Mouse (Mus musculus) c-Kit-positive CD71-positive TER-119-negative erythroid progenitor cells, embryonic 14.5 days (primary cell): ENCODE measurements at regions not wholly inside any gene's neighbourhood (a gene's known extent, or its start where the extent isn't known, plus 50 kb on each side); places are given as distances from the start of the nearest gene placed in this dataset.

Source experiments
- DNase-seq: peaks from one replicate; pipeline ENCODE4 v3.0.0-alpha.2; 2013; ENCODE audit warnings: low read depth

DNA sequence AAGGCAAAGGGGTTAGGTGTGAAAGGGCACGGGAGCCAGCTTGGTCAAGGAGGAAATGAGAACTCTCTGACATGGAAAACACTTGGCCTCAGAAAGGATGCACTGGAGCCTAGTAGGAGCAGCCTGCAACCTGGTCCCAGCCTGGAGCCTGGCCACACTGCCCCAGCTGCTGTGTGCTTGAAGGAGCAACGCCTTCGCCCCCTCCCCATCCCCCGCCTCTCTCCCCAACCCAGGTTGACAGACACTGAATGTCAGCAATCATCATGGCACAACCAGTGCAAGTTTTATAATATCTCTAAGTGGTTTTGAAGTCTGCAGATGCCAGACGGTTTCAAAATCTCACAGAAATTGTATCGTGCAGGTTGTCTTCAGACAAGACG is 417.6 kb downstream of the Cmpk2 start:
- no peak for DNase-seq

DNA sequence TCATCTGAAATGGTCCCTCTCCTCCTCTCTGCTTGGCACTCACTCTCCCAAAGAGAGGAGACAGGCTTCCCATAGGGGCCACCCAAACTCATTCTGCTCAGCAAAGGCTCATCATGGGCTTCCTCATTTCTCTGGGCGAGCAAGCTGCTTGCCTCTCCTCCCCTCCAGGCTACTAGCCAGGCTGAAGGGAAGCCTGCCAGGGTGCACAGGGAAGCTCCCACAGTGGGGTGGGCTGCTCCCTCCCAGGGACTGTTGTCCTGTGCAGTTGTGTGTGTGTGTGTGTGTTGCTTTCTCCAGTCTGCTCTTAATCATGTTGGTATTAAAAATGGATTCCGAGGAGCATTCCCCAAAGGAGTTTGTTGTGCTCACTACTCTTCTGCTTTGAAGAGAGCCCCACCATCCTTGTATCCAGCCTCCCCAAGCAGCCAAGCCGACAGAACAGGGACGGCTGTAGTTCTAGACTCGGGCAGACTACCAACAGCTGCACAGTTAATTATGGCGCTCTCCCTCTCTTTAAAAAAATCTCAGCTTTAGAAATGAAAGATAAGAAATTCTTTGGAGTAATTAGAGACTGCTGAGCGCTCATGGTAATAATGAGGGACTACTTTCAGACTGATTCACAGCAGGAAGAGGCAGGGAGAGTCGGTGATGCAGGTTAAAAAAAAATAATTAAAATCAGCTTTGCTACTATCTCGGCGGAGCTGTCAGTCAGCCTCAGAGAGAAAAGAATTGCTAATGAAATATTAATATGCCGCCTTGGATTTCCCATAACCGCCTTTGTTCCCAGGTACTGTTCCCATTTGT is 417.0 kb downstream of the Cmpk2 start:
- DNase-seq: no peak

DNA sequence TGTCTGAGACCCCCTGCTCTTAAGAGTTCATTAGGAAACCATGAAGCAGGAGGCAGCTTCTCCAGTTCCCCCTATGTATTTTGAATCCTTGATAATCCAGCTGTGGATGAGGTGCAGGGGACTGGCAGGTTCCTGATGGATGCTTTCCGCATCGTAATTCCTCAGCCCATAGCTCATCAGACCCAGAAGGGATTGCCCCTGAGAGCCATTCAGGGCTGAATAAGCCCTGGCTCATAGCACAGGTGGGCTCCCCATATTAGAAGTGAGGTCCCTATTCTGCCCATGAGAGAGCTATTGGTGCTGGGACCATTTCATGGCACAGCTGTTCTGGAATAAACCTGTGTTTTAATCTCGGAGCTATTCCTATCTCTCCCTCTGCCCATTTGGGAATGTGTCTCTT is 416.1 kb downstream of the Cmpk2 start:
- no peak for DNase-seq

DNA sequence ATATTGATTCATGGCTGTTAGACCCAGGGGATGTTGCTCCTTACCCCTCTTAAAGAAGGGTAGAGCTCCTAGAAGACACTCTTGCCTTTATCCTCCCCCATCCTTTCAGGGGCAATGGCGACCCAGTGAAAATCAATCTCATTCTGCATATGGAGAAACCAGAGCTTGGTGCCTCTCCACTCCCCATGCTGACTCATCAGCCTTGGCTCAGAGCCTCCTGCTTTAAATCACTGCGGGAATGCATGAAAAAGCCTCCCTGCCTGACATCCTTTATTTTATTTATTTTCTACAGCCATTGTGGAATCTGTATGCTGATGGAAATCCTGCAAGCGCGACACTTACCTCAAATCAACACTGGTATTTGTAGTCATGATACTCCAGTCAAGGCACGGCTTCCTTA is 415.2 kb downstream of the Cmpk2 start:
- DNase-seq: no peak

DNA sequence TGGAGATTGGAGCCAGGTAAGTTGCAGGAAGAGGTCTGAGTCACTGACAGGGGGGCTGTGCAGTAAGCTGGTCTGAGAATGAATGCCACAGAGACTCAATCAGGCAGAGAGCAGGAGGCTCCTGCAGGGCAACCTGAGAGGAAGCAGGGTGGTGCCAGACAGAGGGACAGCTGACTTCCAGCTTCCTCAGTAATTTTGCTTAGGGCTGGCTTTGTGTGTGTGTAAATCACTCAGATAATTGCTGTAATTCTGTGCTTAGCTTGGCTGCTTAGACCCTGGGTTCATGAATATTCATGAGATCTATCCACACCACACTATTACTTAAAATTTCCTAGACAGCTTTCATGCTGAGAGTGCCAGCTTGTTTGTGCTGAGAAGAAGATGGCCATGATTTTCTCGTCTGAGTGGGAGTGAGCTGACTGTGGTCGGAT is 408.7 kb downstream of the Cmpk2 start:
- no peak for DNase-seq

DNA sequence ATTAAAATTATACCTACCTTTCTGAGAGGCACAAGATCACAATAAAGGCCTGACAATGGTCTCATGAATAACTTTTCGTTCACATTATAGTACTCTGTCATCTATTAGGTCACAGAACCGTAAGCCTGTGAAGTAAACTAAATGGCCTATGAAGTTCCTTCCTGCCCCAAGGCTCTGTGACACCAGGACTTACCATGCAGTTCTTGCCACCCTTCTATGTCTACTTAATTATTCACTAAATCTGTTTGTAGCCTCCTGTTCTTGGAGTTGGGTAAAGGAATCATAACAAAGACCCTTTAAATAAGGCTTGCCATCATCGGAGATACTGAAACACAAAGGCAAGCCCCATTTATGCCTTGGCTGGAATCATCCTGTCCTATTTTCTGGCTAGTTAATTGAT is 408.3 kb downstream of the Cmpk2 start:
- DNase-seq: no peak

DNA sequence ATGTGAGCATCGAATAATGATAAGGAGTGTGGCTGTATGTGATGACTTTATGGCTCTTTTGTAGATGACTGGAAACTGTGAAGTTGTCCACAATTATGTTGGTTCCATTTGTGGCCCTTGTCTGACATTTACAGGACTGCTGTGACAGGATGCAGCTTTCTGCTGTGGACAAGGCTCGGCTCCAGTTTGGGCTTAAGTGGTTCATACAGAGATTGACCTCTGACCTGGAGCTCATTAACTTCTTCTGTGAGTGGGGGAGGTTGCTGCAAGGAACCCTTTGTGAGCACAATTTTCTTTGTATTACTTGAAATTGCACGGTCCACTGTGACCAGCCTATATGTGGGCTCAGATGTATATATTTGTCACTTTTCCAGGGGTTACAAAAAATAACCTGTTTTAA is 403.5 kb downstream of the Cmpk2 start:
- no peak for DNase-seq

DNA sequence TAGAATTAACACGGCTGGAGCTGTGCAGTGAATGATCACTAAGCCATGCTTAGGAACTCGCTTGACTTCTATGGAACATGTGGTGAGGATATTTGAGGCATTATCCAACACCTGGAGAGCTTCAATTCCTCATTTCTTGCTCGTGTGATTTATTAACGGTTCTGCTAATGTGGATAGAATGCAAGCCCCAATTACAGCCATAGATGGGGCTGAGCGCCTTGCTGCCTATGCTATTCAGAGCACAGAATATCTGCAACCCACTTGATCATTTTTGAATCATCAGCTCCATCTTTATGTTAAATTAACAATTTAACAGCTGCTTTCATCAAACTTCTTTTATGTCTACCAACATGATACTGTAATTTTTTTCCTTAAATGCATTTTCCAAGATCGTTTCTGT is 398.7 kb downstream of the Cmpk2 start:
- no peak for DNase-seq

DNA sequence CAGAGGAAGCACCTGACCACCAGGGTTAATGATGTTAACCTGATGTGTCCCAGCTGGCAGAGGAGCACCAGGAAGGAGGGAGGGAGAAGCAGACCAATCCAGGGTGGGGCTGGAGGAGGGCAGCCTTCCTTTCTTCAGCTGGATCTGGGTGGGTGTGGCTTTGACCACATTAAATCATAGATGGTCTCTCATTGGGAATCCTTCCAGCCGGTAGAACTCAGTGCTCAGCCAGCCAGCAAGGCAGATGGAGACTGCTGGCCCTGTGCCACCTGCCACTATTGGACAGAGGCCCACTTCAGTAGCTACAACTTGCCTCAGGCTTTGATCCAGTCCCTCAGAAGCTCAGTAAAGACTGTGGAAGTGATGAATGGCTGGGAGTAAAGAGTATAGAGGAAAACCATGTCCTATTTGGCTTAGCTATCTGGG is 386.1 kb downstream of the Cmpk2 start:
- no peak for DNase-seq

DNA sequence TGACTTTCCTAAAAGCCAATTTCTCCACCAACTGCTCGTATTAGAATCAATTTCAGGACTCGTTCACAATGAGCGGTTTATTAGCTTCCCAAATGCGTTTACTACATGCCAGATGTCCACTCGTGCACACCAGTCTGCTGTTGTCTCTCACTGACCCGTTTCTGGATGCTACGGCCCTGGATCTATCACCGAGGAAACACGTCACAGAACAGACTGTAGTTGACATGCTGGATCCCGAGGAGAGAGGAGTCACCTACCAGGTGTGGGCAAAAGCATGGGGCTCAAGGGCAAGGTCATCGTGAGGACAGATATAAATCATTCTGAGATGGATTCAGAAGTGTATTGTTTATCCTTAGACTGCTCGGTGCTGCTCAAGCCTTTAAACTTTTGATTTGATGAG is 375.9 kb downstream of the Cmpk2 start:
- no peak for DNase-seq

DNA sequence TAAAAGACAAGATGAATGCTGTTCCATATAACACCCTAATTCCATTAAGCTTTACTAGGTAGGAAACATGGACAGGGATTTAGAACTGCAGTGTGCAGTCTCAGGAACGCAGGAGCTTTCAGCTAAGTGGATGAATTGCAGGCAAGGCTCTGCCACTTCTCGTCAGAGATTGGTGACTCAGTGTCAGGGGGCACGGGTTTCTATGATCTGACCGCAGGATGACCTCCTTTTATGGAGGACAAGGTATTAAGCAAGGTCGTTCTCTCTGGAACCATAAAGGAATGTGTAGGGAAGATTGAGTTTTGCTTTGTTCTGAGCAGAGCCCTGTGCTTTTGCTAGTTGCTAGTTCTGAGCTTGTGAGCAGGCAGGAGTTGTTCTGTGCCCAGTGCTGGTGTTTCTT is 373.7 kb downstream of the Cmpk2 start:
- DNase-seq: no peak

DNA sequence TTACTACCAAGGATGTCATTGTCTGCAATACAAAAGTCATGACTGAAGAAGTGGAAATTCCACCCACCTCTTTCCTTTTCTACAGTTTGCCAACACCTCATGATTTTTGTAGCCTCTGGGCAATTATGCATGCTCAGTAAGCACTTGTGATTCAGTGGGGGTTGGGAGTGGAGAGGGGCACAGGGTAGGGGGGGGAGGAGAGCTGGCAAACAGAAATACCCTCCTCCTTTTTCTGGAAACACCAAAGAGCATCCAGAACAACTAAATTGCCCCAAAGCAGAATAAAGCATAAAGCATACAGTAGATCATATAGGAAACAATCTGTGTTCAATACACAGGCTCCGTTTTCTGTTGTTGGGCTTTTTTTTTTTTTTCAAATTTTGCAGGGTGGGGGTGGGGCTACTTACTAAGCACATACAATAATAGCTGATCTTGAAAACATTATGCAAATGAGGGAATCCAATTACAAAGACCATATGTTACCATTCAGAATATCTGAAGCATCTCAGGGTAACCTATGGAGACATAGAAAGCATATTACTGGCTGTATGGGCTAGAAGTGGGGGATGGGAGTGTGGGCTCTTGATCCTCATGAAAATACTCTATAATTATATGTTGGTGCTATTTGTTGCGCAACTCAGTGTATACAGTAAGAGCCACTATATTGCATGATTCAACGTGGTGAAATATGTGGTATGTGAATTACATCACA is 352.4 kb downstream of the Cmpk2 start:
- DNase-seq: no peak

DNA sequence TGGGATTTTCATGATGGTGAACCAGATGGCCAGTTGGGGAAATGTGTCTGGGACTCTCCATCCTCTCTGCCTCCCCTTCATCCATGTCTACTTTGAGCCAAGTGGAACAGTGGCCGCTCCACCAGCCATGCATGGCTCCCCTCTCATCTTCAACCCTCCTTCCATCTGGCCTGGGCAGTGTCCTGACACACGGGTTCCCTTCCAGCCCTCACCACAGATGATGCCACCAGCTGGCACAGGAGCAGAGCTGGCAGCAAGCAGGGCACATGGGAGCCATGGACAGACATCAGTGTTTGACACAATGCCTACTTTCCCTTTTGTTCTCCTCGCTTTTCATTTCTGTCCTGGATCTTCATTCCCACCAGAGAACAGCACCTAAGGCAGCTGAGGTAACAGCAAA is 348.9 kb downstream of the Cmpk2 start:
- DNase-seq: no peak

DNA sequence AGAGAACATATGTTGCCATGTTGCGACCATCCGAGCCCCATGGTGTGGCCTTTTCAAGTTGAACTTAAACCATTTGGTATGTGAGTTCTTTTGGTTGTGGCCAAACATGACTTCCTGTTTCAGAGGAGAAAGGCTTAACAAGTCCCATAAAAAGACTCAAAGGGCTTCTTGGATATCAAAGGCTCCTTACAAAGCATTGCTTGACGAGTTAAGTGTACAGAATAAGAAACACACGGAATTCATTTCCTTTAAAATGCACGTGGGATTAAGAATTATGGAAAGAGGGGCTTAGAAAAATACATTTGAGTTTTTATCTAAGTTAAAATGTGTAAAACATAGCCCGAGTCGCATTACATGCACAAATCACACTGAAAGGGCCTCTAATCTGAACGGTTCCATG is 346.8 kb downstream of the Cmpk2 start:
- DNase-seq: no peak

DNA sequence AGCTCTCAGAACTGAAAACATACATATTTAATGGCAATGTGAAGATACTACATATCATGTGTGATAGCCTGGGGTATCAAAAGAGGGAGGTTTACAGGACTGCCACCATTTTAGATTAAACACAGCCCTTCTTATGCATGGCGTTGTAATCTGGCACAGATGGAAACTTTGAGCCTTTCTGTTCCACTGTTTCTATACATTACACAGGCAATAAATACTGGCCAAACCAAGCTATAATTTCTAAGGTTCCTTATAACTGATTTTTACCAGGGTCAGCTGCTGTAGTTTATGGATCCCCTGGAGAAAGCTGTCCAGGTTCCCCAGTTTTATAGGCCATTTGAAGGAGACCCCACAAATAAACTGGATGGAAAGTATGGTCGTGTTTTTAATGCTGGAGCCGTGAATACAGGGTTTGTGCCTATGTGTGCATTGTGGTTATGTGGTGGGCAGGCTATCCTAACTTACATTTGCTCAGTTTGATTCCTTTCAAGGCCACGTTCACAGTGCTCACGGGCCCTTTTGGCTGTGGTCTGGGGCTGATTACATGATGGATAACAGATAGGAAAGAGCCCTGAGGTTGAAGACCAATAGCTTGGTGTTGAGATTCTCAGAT is 341.7 kb downstream of the Cmpk2 start:
- DNase-seq: no peak

DNA sequence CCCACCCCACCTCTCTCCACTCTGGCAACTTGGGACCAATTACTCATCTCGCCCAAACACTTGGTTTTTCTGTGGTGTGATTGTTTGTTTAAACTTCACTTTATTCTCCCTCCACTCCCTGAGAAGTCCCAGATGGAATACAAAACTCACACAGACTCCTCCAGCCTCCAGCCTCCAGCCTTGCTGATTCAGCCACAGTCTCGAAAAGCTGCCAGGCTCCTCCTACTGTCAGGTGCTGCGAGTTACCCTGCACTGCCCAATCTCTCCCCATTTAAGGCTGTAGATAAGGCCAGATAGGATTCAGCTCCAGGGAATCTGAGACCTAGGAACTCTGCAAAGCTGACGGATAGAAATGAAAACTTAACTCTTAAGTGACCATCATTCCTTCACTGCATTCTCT is 340.7 kb downstream of the Cmpk2 start:
- no peak for DNase-seq

DNA sequence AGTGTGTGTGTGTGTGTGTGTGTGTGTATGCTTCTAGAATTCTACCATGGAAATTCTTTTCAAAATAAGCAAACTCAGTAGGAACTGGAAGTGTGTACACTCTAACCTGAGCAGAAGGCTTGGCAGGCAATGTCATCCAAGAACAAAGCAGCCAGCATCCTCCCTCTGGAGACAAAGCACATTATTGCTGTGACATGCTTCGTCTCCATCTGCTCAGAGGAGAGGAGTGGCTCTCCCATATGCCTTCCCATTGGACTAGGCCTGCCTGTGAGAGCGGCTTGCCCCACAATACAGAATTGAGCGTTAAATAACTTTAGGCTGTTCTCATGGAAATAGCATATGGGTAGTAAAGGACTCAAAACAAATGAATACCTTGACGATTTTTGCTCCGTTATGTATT is 333.5 kb downstream of the Cmpk2 start:
- no peak for DNase-seq

DNA sequence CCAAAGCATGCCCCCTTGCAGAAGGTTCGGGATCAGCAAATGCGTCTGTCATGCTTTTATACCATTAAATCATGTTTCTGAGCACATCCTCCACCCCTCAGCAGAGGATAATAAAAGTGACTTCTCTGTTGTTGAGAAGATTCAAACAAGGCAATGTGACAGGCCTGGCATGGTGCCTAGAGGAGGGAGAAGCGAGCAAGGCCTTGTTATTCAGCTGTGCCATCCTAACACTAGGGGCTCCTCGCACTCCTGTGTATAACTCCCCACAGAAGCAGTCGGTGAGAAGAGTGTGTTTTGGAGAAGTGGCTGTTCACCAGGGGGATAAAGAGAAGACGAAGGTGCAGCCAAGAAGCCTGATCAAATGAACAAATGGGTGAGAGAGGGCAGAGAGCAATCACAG is 330.3 kb downstream of the Cmpk2 start:
- no peak for DNase-seq

DNA sequence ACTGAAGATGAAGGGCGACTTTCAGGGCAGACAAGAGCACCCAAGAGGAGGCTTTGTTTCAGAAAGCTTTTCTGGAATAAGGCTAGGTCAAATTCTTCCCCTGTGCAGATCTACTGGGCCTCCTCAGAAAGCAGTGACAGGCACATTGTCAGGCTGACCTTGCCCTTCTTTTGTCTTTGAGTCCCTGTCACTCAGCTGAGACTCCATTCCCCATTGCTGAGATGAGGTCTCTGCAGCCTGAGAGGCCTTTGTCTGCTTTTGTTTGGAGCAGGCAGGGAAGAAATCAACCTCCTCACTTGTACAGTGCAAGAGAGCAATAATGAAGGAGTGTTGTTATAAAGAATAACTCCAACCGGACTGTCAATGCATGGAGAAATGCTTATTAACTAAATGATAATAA is 327.4 kb downstream of the Cmpk2 start:
- DNase-seq: no peak

DNA sequence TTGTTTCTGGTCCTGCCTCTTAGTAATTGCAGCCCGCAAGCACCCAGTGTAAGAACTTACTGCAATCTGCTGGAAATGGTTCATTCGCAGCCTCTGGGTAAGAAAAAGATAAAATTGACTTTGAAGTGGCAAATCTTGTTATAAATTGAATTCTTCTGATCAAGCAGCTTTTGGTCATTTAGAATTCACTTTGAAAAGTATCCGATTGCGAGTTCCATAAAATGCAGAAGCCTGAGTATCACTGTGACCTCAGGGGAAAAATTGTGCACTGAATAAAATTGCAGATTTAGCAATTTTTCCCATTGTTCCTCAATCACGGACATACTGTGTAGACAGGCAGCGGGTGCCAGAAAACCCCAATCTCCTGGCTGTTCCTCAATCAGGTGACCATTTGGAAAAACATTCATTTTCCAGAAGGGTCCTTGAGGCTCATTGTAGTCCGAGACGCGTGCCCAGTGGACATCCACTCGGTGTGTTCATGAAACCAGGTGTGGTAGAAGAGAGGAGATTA is 320.4 kb downstream of the Cmpk2 start:
- DNase-seq: no peak

DNA sequence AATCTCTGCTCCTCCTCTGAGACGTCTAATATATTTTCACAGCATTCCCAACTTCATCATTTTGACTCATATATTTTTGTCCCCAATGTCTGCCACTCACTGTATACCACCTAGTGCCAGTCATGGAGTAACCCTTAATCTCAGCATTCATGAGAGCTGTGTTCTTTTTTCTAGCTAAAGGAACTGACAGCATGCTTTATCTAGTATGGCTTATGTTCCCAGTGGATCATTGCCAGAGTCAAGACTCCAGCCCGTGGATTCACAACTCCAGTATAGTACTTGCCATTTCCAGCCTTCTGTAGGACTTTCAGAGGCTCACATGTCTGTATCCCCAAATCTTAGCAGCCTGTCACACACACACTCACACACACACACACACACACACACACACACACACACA is 316.5 kb downstream of the Cmpk2 start:
- DNase-seq: no peak

DNA sequence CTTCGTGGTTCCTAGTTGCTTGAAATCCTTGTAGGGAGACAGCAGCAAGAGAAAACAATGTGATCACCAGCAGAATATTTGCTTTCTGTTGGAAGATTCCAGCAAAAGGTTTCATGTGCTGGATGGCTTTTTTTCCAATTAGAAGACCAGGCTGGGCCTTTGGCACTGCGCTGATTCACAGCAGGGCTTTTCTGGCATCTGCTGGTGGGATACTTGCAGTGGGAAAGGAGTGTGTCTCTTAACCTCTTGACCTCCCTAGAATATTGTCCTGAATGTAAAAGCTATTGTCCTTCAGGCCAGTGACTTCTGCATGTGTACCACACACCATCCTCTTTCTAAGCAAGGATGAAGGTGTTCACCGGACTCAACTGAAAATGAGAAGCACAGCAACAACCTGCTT is 315.4 kb downstream of the Cmpk2 start:
- DNase-seq: no peak

DNA sequence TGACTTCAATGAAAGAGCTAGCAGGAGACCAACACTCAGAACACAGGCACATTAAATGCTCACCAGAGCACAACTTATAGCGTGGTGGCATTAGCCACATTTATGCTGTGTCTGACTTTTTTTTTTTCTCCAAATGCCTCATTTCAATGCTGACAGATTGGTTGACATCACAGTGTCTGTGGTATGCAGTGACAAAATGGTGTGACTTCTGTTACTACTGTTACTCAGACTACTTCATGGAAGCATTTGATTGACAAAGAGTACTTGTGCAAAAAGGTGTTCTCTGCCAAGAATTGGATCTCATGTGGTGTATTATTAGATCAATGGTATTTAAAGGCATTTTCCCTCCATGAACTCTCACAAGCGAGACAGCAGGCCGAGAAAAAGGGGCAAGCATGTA is 314.8 kb downstream of the Cmpk2 start:
- no peak for DNase-seq
